Mouse (Mus musculus) neural tube, embryonic 15.5 days (tissue): ENCODE results near the gene Ddhd1. TPM values are rescaled to one million over a fixed set of nuclear protein-coding genes. Genes with fewer than 3 reads are reported as not detected.

Source experiments
- ATAC-seq: fragments of 200-750 bp; cut with Nextera tagmentation; 2 replicates; pipeline ENCODE4 v1.8.0; 2017; ENCODE audit warnings: mild to moderate bottlenecking, moderate TSS enrichment, moderate library complexity; ENCODE audit not compliant: low FRiP score
- H3K27ac ChIP-seq: fragments of 300-500 bp; sonication (generic); replicated peaks from 2 replicates; pipeline ENCODE4 v1.5.1; 2015; ENCODE audit warnings: mild to moderate bottlenecking, inconsistent platforms
- H3K27me3 ChIP-seq: fragments of 300-500 bp; sonication (generic); replicated peaks from 2 replicates; pipeline ENCODE4 v1.6.1; 2015; ENCODE audit warnings: inconsistent platforms
- H3K36me3 ChIP-seq: fragments of 300-500 bp; sonication (generic); 2 replicates; pipeline ENCODE4 v1.6.1; 2015; ENCODE audit warnings: inconsistent platforms
- H3K4me1 ChIP-seq: fragments of 300-500 bp; sonication (generic); 2 replicates; pipeline ENCODE4 v1.6.1; 2015; ENCODE audit warnings: inconsistent platforms
- H3K4me2 ChIP-seq: fragments of 300-500 bp; sonication (generic); 2 replicates; pipeline ENCODE4 v1.6.1; 2015; ENCODE audit warnings: inconsistent platforms, mild to moderate bottlenecking, moderate library complexity
- H3K4me3 ChIP-seq: fragments of 300-500 bp; sonication (generic); replicated peaks from 2 replicates; pipeline ENCODE4 v1.5.1; 2015; ENCODE audit warnings: mild to moderate bottlenecking, inconsistent platforms
- H3K9ac ChIP-seq: fragments of 300-500 bp; sonication (generic); replicated peaks from 2 replicates; pipeline ENCODE4 v1.6.1; 2015; ENCODE audit warnings: mild to moderate bottlenecking, inconsistent platforms
- H3K9me3 ChIP-seq: fragments of 300-500 bp; sonication (generic); replicated peaks from 2 replicates; pipeline ENCODE4 v1.6.1; 2016; ENCODE audit warnings: inconsistent platforms
- WGBS: fragments of 180-500 bp; shearing (Covaris S2); methylation state at CpG from one replicate; pipeline ENCODE4 v1.1.7; 2015; ENCODE audit warnings: mixed read lengths; 5-methylcytosine and 5-hydroxymethylcytosine counted together
- polyA plus RNA-seq: library from polyadenylated mRNA; unstranded; fragments of >200 nt; fragmentation: Nextera tagmentation; extraction: Ambion mirVana; gene quantifications from 2 replicates; pipeline ENCODE4 v1.2.1, GENCODE M21; 2015

Gene Ddhd1
- polyA plus RNA-seq, 1 experiment from 2014 or later: 20.0 TPM

DNA sequence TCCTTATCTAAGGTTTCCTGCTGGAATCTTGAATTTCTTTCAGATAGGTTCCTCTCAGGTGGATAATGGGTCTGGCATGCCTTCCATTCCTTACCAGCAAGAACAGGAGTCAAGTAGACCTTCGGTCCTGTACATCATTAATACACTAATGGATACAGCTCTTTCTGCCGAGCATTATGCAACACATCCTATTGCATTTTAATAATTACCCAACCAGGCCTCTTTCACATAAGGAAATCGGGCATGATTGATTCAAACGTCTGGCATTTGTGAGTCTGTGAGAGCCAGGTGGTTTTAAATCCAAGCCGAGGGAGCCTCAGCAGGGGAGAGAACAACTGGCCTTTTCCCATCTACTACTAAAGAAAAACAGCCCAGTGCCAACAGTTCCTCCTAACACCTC is 3.6 kb upstream of the Ddhd1 start:
- no peaks in the 10 kb centered on the region for H3K36me3 ChIP-seq
- H3K27ac ChIP-seq: no peak overlapping the region
- 51% methylated on average over 5 of the region's 5 CpGs for WGBS
- no peaks in the 10 kb centered on the region for H3K9me3 ChIP-seq
- H3K27me3 ChIP-seq: no peaks in the 10 kb centered on the region
- no peak overlapping the region for H3K9ac ChIP-seq
- H3K4me2 ChIP-seq: no peak overlapping the region
- ATAC-seq: no peak
- no peak overlapping the region for H3K4me3 ChIP-seq
- H3K4me1 ChIP-seq: peaks cover 4% of the 10 kb centered on the region

DNA sequence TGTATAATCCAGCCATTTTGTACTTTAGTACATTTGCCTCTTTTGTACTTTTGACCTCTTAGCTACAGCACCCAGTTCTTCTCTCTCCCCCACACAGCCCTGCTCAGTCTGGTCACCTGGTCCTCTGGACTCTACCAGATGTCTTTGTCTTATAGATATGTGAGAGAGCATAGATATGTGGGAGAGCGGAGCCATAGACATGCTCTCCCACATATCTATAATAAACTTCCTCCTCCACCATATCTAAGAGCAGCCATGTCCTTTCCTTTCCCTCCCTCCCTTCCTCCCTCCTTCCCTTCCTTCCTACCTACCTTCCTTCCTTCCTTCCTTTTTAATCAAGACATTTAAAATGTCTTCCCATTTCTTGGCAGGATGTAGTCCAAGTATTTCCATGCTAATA is 2.4 kb upstream of the Ddhd1 start:
- H3K4me3 ChIP-seq: no peak overlapping the region
- ATAC-seq: no peak
- no peak overlapping the region for H3K9ac ChIP-seq
- peaks cover 13% of the 10 kb centered on the region for H3K4me1 ChIP-seq
- H3K4me2 ChIP-seq: no peak overlapping the region
- no peaks in the 10 kb centered on the region for H3K9me3 ChIP-seq
- no peak overlapping the region for H3K27ac ChIP-seq
- no peaks in the 10 kb centered on the region for H3K27me3 ChIP-seq
- WGBS: 89% methylated on average over 1 of the region's 1 CpGs
- H3K36me3 ChIP-seq: no peaks in the 10 kb centered on the region

DNA sequence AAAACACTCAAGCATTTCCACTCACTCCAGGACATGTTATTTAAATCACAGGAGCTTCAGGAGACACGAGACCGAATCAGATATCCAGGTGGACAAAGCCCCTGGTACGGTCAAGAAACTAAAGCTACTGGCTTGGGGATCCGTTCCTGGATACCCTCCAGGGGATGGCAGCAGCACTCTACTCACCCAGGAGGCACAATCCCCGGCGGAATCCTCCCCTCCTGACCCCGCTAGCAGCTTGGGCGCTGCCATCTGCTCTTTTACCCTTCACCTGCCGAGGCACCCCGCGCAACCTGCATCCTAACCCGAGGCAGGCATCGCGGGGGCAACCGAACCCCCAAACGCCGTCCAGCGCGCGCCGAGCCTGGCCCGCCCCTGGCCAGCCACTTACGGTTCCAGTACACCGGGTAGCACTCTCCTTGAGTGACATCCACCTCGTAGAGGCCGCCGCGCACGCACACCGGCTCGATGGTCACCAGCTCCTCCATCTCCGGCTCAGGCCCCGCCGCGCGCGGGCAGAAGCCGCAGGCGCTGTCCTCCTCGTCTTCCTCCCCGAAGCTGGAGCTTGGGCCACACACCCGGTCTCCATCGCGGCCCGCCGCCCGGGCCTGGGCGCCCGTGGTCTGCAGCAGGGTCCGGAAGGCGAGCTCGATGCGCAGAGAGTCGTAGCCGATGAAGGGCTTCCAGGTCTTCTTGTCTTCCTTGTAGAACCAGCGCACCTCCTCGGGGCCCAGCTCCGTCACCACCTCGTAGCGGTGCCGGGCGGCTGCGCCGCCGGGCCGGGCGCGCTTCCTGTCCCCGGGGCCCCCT is 907 bp downstream of the Ddhd1 start:
- Histone ChIP-seq H3K4me2 (peak overlapping the region; percentile 81), H3K9ac (peak overlapping the region; percentile 96), H3K4me3 (peak overlapping the region; percentile 92), H3K4me1 (peaks cover 44% of the 10 kb centered on the region), H3K27ac (peak overlapping the region; percentile 95), H3K36me3 (no peaks in the 10 kb centered on the region), H3K27me3 (no peaks in the 10 kb centered on the region), H3K9me3 (no peaks in the 10 kb centered on the region)
- peak; percentile 63 for ATAC-seq
- WGBS: under 1% methylated on average over 63 of the region's 69 CpGs

DNA sequence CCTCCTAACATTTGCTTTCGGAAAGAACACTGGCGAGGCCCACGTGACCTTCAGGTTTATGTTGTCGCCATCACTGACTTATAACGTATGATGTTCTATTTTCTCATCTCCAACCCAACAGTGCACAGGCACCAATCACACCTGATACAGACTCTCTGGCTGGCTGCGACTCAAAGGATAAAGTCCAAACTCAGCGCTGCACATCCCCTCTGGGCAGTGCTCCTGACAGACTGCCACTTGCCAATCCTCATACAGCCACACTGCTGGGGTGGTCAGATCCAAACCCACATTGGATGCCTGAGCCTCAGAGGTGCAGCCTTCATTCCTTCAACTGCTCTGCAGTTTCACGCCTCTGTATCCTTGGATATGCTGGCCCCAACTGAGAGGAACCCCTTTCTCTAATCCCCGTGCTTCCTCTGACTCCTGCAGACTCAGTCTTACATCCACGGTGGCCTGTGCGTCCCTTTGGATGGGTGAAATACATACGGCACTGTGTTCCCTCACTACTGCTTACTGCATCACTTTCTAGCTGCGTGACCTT is 3.0 kb downstream of the Ddhd1 start:
- no peak overlapping the region for H3K27ac ChIP-seq
- 78% methylated on average over 13 of the region's 13 CpGs for WGBS
- no peaks in the 10 kb centered on the region for H3K36me3 ChIP-seq
- no peaks in the 10 kb centered on the region for H3K27me3 ChIP-seq
- peaks cover 49% of the 10 kb centered on the region for H3K4me1 ChIP-seq
- H3K9me3 ChIP-seq: no peaks in the 10 kb centered on the region
- no peak for ATAC-seq
- peak overlapping the region; percentile 92 for H3K4me3 ChIP-seq
- peak overlapping the region; percentile 14; the same call in 1 of the 2 replicates for H3K9ac ChIP-seq
- H3K4me2 ChIP-seq: peak overlapping the region; percentile 81

DNA sequence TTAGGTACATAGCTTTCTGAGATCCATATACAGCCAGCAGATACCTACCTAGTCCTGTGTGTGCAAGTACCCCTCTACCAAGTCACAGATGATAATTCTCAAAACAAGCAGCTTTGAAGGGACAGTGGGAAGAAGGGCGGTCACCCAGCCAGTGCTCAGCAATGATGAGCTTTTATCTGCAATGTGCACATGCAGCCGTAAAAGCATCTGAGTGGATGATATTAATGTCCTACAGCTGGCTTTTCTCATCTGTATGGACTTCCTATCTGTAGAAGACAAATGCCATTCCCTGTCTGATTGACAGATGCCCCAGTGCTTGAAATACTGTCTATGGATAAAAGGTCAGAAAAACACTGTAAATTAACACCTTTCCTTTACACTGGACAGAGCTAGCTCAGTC is 4.2 kb downstream of the Ddhd1 start:
- H3K27me3 ChIP-seq: no peaks in the 10 kb centered on the region
- no peaks in the 10 kb centered on the region for H3K36me3 ChIP-seq
- H3K4me3 ChIP-seq: no peak overlapping the region
- no peaks in the 10 kb centered on the region for H3K9me3 ChIP-seq
- H3K27ac ChIP-seq: no peak overlapping the region
- H3K4me2 ChIP-seq: peak overlapping the region; percentile 81
- WGBS: 73% methylated on average over 2 of the region's 2 CpGs
- H3K9ac ChIP-seq: no peak overlapping the region
- ATAC-seq: no peak
- H3K4me1 ChIP-seq: peaks cover 59% of the 10 kb centered on the region

DNA sequence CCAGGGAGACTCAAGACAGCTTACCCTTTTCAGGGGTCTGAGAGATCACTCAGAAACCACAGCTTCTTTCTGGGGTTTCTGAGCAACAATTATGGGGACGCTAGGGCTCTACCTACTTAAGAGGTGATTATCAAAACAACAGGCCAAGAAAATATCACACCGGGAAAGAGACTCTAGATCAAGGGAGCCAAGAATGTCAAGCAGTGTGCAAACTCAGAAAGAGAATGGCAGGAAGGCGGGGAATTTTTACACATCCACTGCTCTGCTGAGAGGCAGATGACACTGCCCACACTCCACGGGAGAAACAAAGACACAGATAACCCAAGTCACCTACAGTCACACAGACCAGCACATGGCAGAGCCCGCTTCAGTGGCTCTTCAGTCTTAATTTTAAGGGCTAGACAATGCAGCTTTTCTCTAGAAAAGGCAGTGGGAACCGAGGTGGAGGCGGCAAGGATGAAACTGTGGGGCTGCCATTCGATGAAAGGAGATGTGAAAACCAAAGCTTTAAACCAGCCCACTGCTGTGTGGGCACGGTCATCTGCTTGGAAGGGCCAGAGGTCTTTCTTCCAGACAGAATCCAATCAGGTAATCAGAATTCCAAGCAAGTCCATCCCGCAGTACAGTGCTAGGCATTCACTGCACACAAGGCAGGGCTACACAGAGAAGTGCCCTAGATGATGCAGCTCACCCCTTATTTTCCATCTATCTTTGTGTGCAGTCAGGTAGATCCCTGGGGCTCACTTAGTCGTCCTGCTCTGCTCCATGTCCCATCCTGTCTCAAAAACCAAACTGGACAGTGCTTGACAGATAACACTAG is 8.7 kb downstream of the Ddhd1 start:
- Histone ChIP-seq H3K4me1 (peaks cover 49% of the 10 kb centered on the region), H3K9me3 (no peaks in the 10 kb centered on the region), H3K4me3 (no peak overlapping the region), H3K27ac (peak overlapping the region; percentile 54), H3K27me3 (no peaks in the 10 kb centered on the region), H3K36me3 (no peaks in the 10 kb centered on the region), H3K4me2 (no peak overlapping the region), H3K9ac (no peak overlapping the region)
- WGBS: 44% methylated on average over 11 of the region's 11 CpGs
- 0 out of 2 replicates have a peak, but pooled peaks have one; percentile 42 for ATAC-seq

DNA sequence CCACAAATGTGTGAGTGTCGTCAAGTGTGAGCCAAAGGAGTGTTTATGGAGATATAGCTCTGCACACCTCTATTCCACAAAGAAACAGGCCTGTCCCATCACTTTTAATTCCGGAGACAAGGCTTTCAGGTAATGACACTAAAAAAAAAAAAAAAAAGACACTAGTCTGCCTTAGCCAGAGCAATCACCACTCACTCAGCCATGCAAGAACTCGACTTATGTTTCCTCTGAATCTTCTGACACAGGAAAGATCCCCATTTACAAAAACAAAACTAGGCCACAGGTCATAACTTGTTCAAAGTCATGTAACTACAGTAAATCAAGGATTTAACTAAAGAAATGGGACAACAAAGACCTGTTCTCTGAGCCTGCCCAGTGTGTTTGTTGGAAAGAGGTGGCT is 9.8 kb downstream of the Ddhd1 start:
- Histone ChIP-seq H3K27me3 (no peaks in the 10 kb centered on the region), H3K4me3 (no peak overlapping the region), H3K4me1 (peaks cover 49% of the 10 kb centered on the region), H3K4me2 (no peak overlapping the region), H3K36me3 (no peaks in the 10 kb centered on the region), H3K9ac (no peak overlapping the region), H3K27ac (no peak overlapping the region), H3K9me3 (no peaks in the 10 kb centered on the region)
- ATAC-seq: no peak
- WGBS: 76% methylated on average over 3 of the region's 3 CpGs

DNA sequence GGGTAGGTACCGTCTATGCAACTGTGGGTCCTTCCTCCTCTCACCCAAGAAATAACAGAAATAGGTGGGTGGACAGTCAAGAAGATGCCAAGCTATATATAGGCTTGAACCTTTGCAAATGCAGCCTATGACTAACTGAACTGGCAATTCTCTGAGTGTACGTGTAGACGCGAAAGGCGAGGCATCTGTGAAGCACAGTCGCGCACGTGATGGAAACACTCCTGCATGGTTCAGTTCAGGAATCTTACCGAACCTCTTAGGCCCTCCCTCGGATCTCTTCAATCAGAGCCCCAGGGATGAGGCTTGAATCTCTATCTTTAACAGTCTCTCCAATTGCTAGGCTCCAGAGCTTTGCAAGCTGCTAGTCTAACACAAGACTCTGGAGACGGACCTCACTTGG is 10.3 kb downstream of the Ddhd1 start:
- H3K9me3 ChIP-seq: no peaks in the 10 kb centered on the region
- H3K4me1 ChIP-seq: peaks cover 45% of the 10 kb centered on the region
- H3K4me3 ChIP-seq: no peak overlapping the region
- no peak overlapping the region for H3K9ac ChIP-seq
- H3K36me3 ChIP-seq: no peaks in the 10 kb centered on the region
- H3K27me3 ChIP-seq: no peaks in the 10 kb centered on the region
- no peak overlapping the region for H3K27ac ChIP-seq
- WGBS: 91% methylated on average over 11 of the region's 11 CpGs
- no peak for ATAC-seq
- H3K4me2 ChIP-seq: no peak overlapping the region

DNA sequence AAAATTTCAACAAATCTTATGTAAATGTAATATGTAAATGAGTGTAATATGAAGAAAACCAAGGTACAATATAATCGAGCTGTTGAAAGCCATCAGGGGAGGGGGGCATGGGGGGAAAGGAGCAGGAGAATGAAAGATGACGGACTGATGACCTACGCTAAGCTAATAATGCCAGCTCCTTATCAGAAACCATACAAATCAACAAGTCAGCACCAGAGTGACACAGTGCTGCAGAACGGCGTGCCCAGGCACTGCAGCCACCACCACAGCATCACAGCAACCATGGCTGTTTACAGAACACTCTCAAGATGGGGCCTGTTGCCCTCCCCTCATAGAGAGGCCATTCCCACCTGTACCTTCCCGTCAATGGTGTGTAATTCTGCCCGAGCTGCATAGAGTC is 10.8 kb downstream of the Ddhd1 start:
- Histone ChIP-seq H3K9me3 (no peaks in the 10 kb centered on the region), H3K9ac (no peak overlapping the region), H3K4me1 (peaks cover 43% of the 10 kb centered on the region), H3K27me3 (no peaks in the 10 kb centered on the region), H3K36me3 (no peaks in the 10 kb centered on the region), H3K27ac (no peak overlapping the region), H3K4me3 (no peak overlapping the region), H3K4me2 (no peak overlapping the region)
- no peak for ATAC-seq
- WGBS: 80% methylated on average over 7 of the region's 7 CpGs

DNA sequence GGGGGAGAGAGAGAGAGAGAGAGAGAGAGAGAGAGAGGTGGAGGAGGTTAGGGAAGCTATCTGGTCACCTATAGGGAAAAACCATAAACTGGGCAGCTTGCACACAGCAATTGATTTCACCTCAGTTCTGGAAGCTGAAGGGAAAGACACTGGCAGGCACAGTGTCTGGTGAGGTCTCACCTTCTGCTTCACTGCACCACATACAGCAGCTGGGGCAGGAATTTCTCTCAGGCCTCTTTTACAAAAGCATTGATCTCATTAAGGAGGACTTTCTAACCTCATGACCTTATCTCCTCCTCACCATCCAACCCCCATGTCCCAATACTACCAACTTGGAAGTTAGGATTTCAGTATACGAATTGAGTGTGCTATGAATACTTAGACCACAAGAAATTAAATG is 13.2 kb downstream of the Ddhd1 start:
- Histone ChIP-seq H3K4me1 (peaks cover 42% of the 10 kb centered on the region), H3K27ac (peak overlapping the region; percentile 76; the same call in 1 of the 2 replicates)

DNA sequence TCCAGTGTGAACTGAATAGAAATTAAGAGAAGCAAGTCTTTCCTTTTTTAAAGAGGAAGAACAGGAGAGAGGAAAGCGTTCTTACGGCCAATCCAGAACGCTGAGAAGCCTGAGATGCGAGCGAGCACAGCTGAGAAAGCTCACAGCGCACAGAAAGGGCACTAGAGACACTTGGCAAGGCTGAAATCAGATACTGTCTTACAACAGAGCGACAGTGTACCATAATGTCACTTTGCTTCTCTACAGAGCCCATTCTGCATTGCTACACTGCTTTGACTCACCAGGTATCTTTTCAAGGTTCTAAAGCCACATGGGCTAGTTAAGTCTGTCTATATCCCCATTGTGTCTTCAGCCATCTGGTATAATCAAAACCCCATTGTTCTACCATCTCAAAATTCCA is 13.7 kb downstream of the Ddhd1 start:
- Histone ChIP-seq H3K4me1 (peaks cover 36% of the 10 kb centered on the region), H3K36me3 (no peaks in the 10 kb centered on the region), H3K27me3 (no peaks in the 10 kb centered on the region), H3K4me3 (no peak overlapping the region), H3K27ac (peak overlapping the region; percentile 76), H3K9ac (no peak overlapping the region), H3K9me3 (no peaks in the 10 kb centered on the region), H3K4me2 (peak overlapping the region; percentile 11)
- peak; percentile 15; the same call in 1 of the 2 replicates for ATAC-seq
- WGBS: 45% methylated on average over 7 of the region's 7 CpGs

More for the DNA sequence above, 13.2 kb downstream of the Ddhd1 start:
- WGBS: 42% methylated on average over 1 of the region's 1 CpGs
- Histone ChIP-seq H3K36me3 (no peaks in the 10 kb centered on the region), H3K4me3 (no peak overlapping the region), H3K27me3 (no peaks in the 10 kb centered on the region), H3K9ac (no peak overlapping the region), H3K4me2 (peak overlapping the region; percentile 11), H3K9me3 (no peaks in the 10 kb centered on the region)
- ATAC-seq: no peak
